Mouse (Mus musculus): Measurements from ENCODE around the gene Tbccd1. TPM values are rescaled to one million over a fixed set of nuclear protein-coding genes. Genes with fewer than 3 reads are reported as not detected.

Tbccd1 gene
- polyA plus RNA-seq, 1 experiment from 2014 or later: 28.9 TPM

- H3K9me3 ChIP-seq (ENCODE audit: control insufficient read depth, low read length): no peaks in the 10 kb centered on the region
- H3K4me2 ChIP-seq (ENCODE audit: low read length): no peak overlapping the region
- DNase-seq (ENCODE audit: low spot score) (no peak), ATAC-seq (replicated peaks; ENCODE audit: low FRiP score, low TSS enrichment, low read depth) (no peak)
- H3K9ac ChIP-seq (ENCODE audit: low read length): no peak overlapping the region
- no peaks in the 10 kb centered on the region for H3K4me1 ChIP-seq (replicated peaks; ENCODE audit: control insufficient read depth, insufficient read depth, low read length)
- 80% methylated on average over 8 of the region's 8 CpGs for WGBS
- H3K27ac ChIP-seq (ENCODE audit: low read depth): no peak overlapping the region
- no peaks in the 10 kb centered on the region for H3K36me3 ChIP-seq (ENCODE audit: control insufficient read depth, insufficient read depth, low read length)
- no peaks in the 10 kb centered on the region for H3K27me3 ChIP-seq (replicated peaks; ENCODE audit: control insufficient read depth, insufficient read depth, low read length)
- H3K4me3 ChIP-seq (ENCODE audit: low read depth, low read length): no peak overlapping the region
These were observed 32.2 kb upstream of the Tbccd1 start for GRCm38 (mm10) chr16:22889716-22890115.

GRCm38 (mm10) chr16:22888835-22889234, 31.4 kb upstream of the Tbccd1 start:
- 72% methylated on average over 4 of the region's 4 CpGs for WGBS

GRCm38 (mm10) chr16:22886726-22887125, 29.3 kb upstream of the Tbccd1 start:
- H3K4me2 ChIP-seq (ENCODE audit: low read length): no peak overlapping the region
- no peaks in the 10 kb centered on the region for H3K36me3 ChIP-seq (ENCODE audit: control insufficient read depth, insufficient read depth, low read length)
- DNase-seq (ENCODE audit: low spot score) (no peak), ATAC-seq (replicated peaks; ENCODE audit: low FRiP score, low TSS enrichment, low read depth) (no peak)
- H3K9ac ChIP-seq (ENCODE audit: low read length): no peak overlapping the region
- no peak overlapping the region for H3K27ac ChIP-seq (ENCODE audit: low read depth)
- 71% methylated on average over 3 of the region's 3 CpGs for WGBS
- H3K4me3 ChIP-seq (ENCODE audit: low read depth, low read length): no peak overlapping the region
- H3K27me3 ChIP-seq (replicated peaks; ENCODE audit: control insufficient read depth, insufficient read depth, low read length): no peaks in the 10 kb centered on the region
- no peaks in the 10 kb centered on the region for H3K9me3 ChIP-seq (ENCODE audit: control insufficient read depth, low read length)
- no peaks in the 10 kb centered on the region for H3K4me1 ChIP-seq (replicated peaks; ENCODE audit: control insufficient read depth, insufficient read depth, low read length)

More at GRCm38 (mm10) chr16:22888835-22889234, 31.4 kb upstream of the Tbccd1 start:
- DNase-seq (ENCODE audit: low spot score) (no peak), ATAC-seq (replicated peaks; ENCODE audit: low FRiP score, low TSS enrichment, low read depth) (no peak)
- H3K36me3 ChIP-seq (ENCODE audit: control insufficient read depth, insufficient read depth, low read length): no peaks in the 10 kb centered on the region
- H3K9ac ChIP-seq (ENCODE audit: low read length): no peak overlapping the region
- no peak overlapping the region for H3K4me3 ChIP-seq (ENCODE audit: low read depth, low read length)
- H3K27me3 ChIP-seq (replicated peaks; ENCODE audit: control insufficient read depth, insufficient read depth, low read length): no peaks in the 10 kb centered on the region
- no peak overlapping the region for H3K27ac ChIP-seq (ENCODE audit: low read depth)
- no peaks in the 10 kb centered on the region for H3K4me1 ChIP-seq (replicated peaks; ENCODE audit: control insufficient read depth, insufficient read depth, low read length)
- H3K4me2 ChIP-seq (ENCODE audit: low read length): no peak overlapping the region
- no peaks in the 10 kb centered on the region for H3K9me3 ChIP-seq (ENCODE audit: control insufficient read depth, low read length)

GRCm38 (mm10) chr16:22885356-22885755, 27.9 kb upstream of the Tbccd1 start:
- H3K9me3 ChIP-seq (ENCODE audit: control insufficient read depth, low read length): no peaks in the 10 kb centered on the region
- DNase-seq (ENCODE audit: low spot score) (no peak), ATAC-seq (replicated peaks; ENCODE audit: low FRiP score, low TSS enrichment, low read depth) (no peak)
- no peaks in the 10 kb centered on the region for H3K36me3 ChIP-seq (ENCODE audit: control insufficient read depth, insufficient read depth, low read length)
- WGBS: 20% methylated on average over 4 of the region's 4 CpGs
- no peak overlapping the region for H3K4me2 ChIP-seq (ENCODE audit: low read length)
- H3K4me1 ChIP-seq (replicated peaks; ENCODE audit: control insufficient read depth, insufficient read depth, low read length): no peaks in the 10 kb centered on the region
- no peak overlapping the region for H3K27ac ChIP-seq (ENCODE audit: low read depth)
- H3K9ac ChIP-seq (ENCODE audit: low read length): no peak overlapping the region
- H3K27me3 ChIP-seq (replicated peaks; ENCODE audit: control insufficient read depth, insufficient read depth, low read length): no peaks in the 10 kb centered on the region
- no peak overlapping the region for H3K4me3 ChIP-seq (ENCODE audit: low read depth, low read length)

- Histone ChIP-seq H3K27me3 (replicated peaks; ENCODE audit: control insufficient read depth, insufficient read depth, low read length) (no peaks in the 10 kb centered on the region), H3K4me1 (replicated peaks; ENCODE audit: control insufficient read depth, insufficient read depth, low read length) (no peaks in the 10 kb centered on the region), H3K9ac (ENCODE audit: low read length) (no peak overlapping the region), H3K27ac (ENCODE audit: low read depth) (no peak overlapping the region), H3K9me3 (ENCODE audit: control insufficient read depth, low read length) (no peaks in the 10 kb centered on the region), H3K4me2 (ENCODE audit: low read length) (no peak overlapping the region), H3K36me3 (ENCODE audit: control insufficient read depth, insufficient read depth, low read length) (no peaks in the 10 kb centered on the region), H3K4me3 (ENCODE audit: low read depth, low read length) (no peak overlapping the region)
- DNase-seq (ENCODE audit: low spot score): no peak
- no peak for ATAC-seq (replicated peaks; ENCODE audit: low FRiP score, low TSS enrichment, low read depth)
- 81% methylated on average over 5 of the region's 5 CpGs for WGBS
These were observed 26.0 kb upstream of the Tbccd1 start for GRCm38 (mm10) chr16:22883441-22883840.

GRCm38 (mm10) chr16:22881487-22881886, 24.0 kb upstream of the Tbccd1 start:
- no peaks in the 10 kb centered on the region for H3K4me1 ChIP-seq (replicated peaks; ENCODE audit: control insufficient read depth, insufficient read depth, low read length)
- no peak overlapping the region for H3K4me2 ChIP-seq (ENCODE audit: low read length)
- H3K4me3 ChIP-seq (ENCODE audit: low read depth, low read length): no peak overlapping the region
- H3K27me3 ChIP-seq (replicated peaks; ENCODE audit: control insufficient read depth, insufficient read depth, low read length): no peaks in the 10 kb centered on the region
- DNase-seq (ENCODE audit: low spot score): no peak
- no peaks in the 10 kb centered on the region for H3K36me3 ChIP-seq (ENCODE audit: control insufficient read depth, insufficient read depth, low read length)
- no peak overlapping the region for H3K9ac ChIP-seq (ENCODE audit: low read length)
- H3K9me3 ChIP-seq (ENCODE audit: control insufficient read depth, low read length): no peaks in the 10 kb centered on the region
- no peak for ATAC-seq (replicated peaks; ENCODE audit: low FRiP score, low TSS enrichment, low read depth)
- H3K27ac ChIP-seq (ENCODE audit: low read depth): no peak overlapping the region
- 54% methylated on average over 4 of the region's 4 CpGs for WGBS

GRCm38 (mm10) chr16:22880900-22881299, 23.4 kb upstream of the Tbccd1 start:
- no peak for DNase-seq (ENCODE audit: low spot score)

GRCm38 (mm10) chr16:22879945-22880595, 22.6 kb upstream of the Tbccd1 start:
- Histone ChIP-seq H3K36me3 (ENCODE audit: control insufficient read depth, insufficient read depth, low read length) (no peaks in the 10 kb centered on the region), H3K4me3 (ENCODE audit: low read depth, low read length) (no peak overlapping the region), H3K27ac (ENCODE audit: low read depth) (no peak overlapping the region), H3K9me3 (ENCODE audit: control insufficient read depth, low read length) (no peaks in the 10 kb centered on the region), H3K9ac (ENCODE audit: low read length) (no peak overlapping the region), H3K4me1 (replicated peaks; ENCODE audit: control insufficient read depth, insufficient read depth, low read length) (no peaks in the 10 kb centered on the region), H3K27me3 (replicated peaks; ENCODE audit: control insufficient read depth, insufficient read depth, low read length) (no peaks in the 10 kb centered on the region), H3K4me2 (ENCODE audit: low read length) (no peak overlapping the region)
- 53% methylated on average over 7 of the region's 7 CpGs for WGBS
- ATAC-seq (replicated peaks; ENCODE audit: low FRiP score, low TSS enrichment, low read depth) (no peak), DNase-seq (ENCODE audit: low spot score) (no peak)

More at GRCm38 (mm10) chr16:22880900-22881299, 23.4 kb upstream of the Tbccd1 start:
- 31% methylated on average over 6 of the region's 6 CpGs for WGBS
- no peaks in the 10 kb centered on the region for H3K9me3 ChIP-seq (ENCODE audit: control insufficient read depth, low read length)
- no peaks in the 10 kb centered on the region for H3K4me1 ChIP-seq (replicated peaks; ENCODE audit: control insufficient read depth, insufficient read depth, low read length)
- no peaks in the 10 kb centered on the region for H3K36me3 ChIP-seq (ENCODE audit: control insufficient read depth, insufficient read depth, low read length)
- H3K4me3 ChIP-seq (ENCODE audit: low read depth, low read length): no peak overlapping the region
- no peak overlapping the region for H3K27ac ChIP-seq (ENCODE audit: low read depth)
- ATAC-seq (replicated peaks; ENCODE audit: low FRiP score, low TSS enrichment, low read depth): no peak
- H3K4me2 ChIP-seq (ENCODE audit: low read length): no peak overlapping the region
- no peak overlapping the region for H3K9ac ChIP-seq (ENCODE audit: low read length)
- no peaks in the 10 kb centered on the region for H3K27me3 ChIP-seq (replicated peaks; ENCODE audit: control insufficient read depth, insufficient read depth, low read length)

GRCm38 (mm10) chr16:22878716-22879115, 21.2 kb upstream of the Tbccd1 start:
- no peak for ATAC-seq (replicated peaks; ENCODE audit: low FRiP score, low TSS enrichment, low read depth)
- no peaks in the 10 kb centered on the region for H3K27me3 ChIP-seq (replicated peaks; ENCODE audit: control insufficient read depth, insufficient read depth, low read length)
- no peak overlapping the region for H3K27ac ChIP-seq (ENCODE audit: low read depth)
- 0 out of 2 replicates have a peak, but pooled peaks cover 3% of the 10 kb centered on the region for H3K36me3 ChIP-seq (ENCODE audit: control insufficient read depth, insufficient read depth, low read length)
- 85% methylated on average over 7 of the region's 7 CpGs for WGBS
- H3K9me3 ChIP-seq (ENCODE audit: control insufficient read depth, low read length): no peaks in the 10 kb centered on the region
- H3K4me3 ChIP-seq (ENCODE audit: low read depth, low read length): no peak overlapping the region
- H3K9ac ChIP-seq (ENCODE audit: low read length): no peak overlapping the region
- no peaks in the 10 kb centered on the region for H3K4me1 ChIP-seq (replicated peaks; ENCODE audit: control insufficient read depth, insufficient read depth, low read length)
- H3K4me2 ChIP-seq (ENCODE audit: low read length): no peak overlapping the region
- no peak for DNase-seq (ENCODE audit: low spot score)
